Mouse (Mus musculus) heart, postnatal 10 days (tissue): ENCODE results near the gene Rnase11. TPM values are rescaled to one million over a fixed set of nuclear protein-coding genes. Genes with fewer than 3 reads are reported as not detected.

ENCODE experiments used
- DNase-seq, 2 experiments: peaks; one replicate each; pipeline ENCODE4 v3.0.0; 2021
- intact Hi-C: fragments of 180-260 bp; cut with DNase I; formaldehyde crosslinking; loops from one replicate; pipeline ENCODE4 v1.15.1; 2025
- total RNA-seq, 2 experiments: library from RNA; stranded (reverse); gene quantifications; 2 replicates each; pipeline ENCODE4 v1.2.3; 2021

The Rnase11 gene
- total RNA-seq, 2 experiments from 2014 or later, result not detected

DNA sequence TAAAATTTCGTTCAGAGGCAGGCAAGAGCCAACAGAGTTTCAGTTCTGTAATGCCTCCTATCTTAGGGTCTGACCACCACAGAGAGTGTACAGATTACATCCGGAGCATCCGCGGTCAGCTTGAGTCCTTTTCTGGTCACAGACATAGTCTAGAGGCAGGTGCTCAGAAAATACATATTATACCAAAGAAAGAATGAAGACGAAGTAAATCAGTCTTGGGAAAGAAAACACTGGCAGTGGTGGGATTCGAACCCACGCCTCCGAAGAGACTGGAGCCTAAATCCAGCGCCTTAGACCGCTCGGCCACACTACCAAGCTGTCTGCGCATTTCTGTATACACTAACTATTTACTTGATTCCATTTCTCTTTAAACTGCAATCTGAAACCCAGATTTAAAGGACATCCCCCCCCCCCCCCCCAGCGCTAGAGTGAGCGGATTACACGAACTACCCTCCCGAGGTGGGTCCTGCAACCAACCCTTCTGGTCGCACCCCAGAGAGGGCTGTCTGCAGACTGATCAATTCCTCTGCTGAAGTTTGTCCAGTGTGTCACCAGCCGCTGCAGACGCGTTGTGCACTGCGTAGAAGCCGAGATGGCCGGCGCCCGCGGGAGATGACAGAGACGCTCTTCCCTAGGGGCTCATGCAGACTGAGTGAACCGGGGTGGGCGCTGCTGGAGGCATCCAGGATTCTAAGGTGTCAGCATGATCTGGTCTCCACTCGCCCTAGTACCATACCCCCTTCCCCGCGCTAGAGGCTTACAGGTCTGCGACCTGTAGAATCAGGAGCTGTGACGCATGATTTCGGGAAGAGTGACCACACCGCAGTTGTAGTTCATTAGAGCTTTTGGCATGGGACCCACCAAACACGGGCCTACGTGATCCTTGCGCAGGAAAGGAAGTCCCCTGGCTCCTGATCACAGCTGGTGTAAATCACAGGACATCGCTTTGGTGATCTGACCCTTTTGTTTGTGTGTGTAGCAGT lies 32.9 kb upstream of the Rnase11 start:
- intact Hi-C loops, result no loop called here

DNA sequence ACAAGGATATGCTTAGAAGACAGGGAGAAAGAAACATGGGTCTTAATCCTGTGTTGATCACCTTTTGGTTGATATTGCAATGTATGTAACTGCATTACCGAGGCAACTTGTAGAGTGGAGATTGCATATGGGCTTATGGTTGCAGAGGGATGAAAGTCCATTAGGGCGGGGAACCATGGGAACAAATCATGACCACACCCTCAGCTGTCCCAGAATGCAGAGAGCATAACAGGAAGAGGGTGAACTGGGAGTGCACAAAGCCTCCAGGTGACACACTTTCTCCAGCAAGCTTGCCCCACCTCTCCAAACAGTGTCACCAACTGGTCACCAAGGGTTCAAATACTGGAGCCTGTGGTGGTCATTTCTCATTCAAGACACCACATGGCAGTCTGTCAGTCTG lies 31.1 kb upstream of the Rnase11 start:
- no peak for DNase-seq
- intact Hi-C loops, result no loop called here

More for the DNA sequence above, 32.9 kb upstream of the Rnase11 start:
- peak; percentile 64 to 67 for DNase-seq

DNA sequence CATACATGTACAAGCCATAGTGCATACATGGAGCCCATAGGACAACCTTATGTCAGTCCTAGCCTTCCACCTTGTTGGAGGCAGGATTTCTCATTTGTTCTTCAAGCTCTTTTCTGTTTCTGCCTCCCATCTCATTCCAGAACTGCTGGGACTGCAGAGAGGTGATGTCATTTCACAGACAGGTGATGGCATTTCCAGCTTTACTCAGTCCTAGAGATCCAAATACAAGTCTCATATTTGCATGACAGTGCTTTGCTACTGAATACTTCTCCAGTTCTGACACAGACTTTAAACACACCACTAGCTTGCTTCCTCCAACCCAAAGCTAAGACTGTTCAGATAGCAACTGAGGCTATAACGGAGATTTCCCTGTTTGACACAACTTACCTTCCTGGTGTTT lies 29.2 kb upstream of the Rnase11 start:
- intact Hi-C loops, result no loop called here
- no peak for DNase-seq

GRCm38 (mm10) chr14:51074335-51074734 lies 24.4 kb upstream of the Rnase11 start, which contains the start of gene Olfr750:
Gene Olfr750 (minus strand): TSS chr14:51074435.
- intact Hi-C loops, result no loop called here
- no peak for DNase-seq

GRCm38 (mm10) chr14:51069617-51070016 lies 19.7 kb upstream of the Rnase11 start:
- DNase-seq, result peak in 1 of 2 experiments; percentile 47
- intact Hi-C loops, result no loop called here

GRCm38 (mm10) chr14:51068956-51069355 lies 19.0 kb upstream of the Rnase11 start:
- no peak for DNase-seq
- intact Hi-C loops, result no loop called here

DNA sequence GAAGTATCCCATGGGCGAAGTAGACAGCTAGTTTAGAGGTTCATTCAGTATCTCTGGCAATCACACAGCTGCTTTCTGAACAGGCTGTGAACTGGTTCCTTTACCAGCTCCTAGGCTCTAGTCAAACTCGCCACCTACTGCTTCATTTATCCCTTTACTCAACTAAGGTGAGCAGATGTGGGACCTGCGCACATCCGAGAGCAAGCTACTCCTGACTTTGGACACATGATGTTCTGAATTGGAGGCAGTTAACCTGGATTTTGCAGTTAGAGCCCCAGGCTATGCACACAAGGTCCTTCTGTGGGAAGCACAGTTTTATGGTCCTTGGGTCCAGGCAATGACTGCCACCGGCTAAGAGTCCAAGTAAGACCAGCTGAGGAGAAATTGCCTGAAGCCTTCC lies 10.8 kb upstream of the Rnase11 start:
- intact Hi-C loops, result loop anchor here (5.0 kb wide), 2 partner anchors 103 to 128 kb away; partner anchors contain the start of genes Pip4p1, Pnp and Pnp2
- DNase-seq, result no peak

- intact Hi-C loops, result no loop called here
- DNase-seq, result no peak
Observed at GRCm38 (mm10) chr14:51057401-51057831, 7.5 kb upstream of the Rnase11 start, which contains the start of gene Rnase12. Gene Rnase12 (minus strand): TSS chr14:51057661.

- intact Hi-C loops, result no loop called here
- DNase-seq, result no peak
Observed at GRCm38 (mm10) chr14:51054243-51055237, 4.6 kb upstream of the Rnase11 start.

DNA sequence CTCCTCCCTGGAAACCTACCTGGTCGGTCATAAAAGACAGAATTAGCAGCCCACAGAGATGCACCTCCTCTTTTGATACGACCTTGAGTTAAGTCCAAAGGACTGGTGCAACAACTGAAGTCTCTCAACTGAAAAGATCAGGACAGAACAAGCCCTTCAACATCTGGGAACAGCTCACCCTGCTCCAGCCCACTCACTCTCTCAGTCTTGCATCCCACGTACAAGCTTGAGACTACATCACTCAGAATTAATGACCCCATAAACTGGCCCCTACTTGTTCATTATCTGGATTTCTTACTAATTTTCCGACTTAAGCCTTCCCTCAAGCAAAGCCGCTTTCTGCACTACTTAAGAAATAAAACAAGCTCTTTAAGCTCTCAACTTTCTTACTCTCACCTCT lies 3.2 kb upstream of the Rnase11 start:
- intact Hi-C loops, result no loop called here
- no peak for DNase-seq

GRCm38 (mm10) chr14:51051941-51052340 lies 2.0 kb upstream of the Rnase11 start:
- intact Hi-C loops, result no loop called here
- no peak for DNase-seq

DNA sequence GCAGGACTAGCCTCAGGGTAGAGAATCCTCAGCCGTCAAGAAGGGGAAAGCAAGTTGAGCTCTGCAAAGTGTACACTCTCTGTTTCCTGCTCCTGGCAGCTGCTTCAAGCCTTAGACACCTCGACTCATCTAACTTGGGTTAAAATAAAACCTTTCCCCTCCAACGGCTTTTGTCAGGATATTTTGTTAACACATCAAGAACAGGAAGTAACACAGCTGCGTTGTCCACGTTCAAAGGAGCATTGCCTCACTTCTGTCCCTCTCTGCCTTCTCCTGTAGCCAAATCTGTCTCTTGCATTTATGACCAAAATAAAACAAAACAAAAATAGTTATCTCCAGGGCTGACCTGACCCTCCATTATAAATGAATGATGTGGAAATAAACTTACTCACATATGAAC lies 2.1 kb downstream of the Rnase11 start:
- intact Hi-C loops, result no loop called here
- DNase-seq, result no peak

DNA sequence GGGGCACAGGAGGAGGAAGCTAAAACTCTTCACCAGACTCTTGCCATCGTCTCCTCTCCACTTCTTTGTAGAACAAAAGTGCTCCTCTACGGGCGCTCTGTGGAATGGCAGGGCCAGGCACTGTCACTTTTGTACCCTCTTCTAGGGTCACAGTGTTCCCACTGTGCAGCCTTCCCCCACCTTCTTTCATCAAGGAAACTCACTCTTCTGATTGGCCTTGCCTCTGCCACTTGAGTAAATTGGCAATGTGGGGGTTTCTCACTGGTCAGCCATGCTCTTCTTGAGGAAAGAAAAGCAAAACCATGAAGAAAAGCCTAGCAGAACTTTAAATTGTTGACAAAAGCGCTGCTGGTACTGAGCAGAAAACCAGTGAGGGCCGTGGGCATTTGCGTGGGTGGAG lies 8.2 kb downstream of the Rnase11 start, which contains the start of gene Rnase9:
Gene Rnase9 (minus strand): TSS at position 101 of the 400 bp plus-strand sequence.
- intact Hi-C loops, result no loop called here

GRCm38 (mm10) chr14:51036214-51036613 lies 13.7 kb downstream of the Rnase11 start:
- intact Hi-C loops, result no loop called here
- DNase-seq, result no peak

More for the DNA sequence above, 8.2 kb downstream of the Rnase11 start, which contains the start of gene Rnase9:
- DNase-seq, result no peak

DNA sequence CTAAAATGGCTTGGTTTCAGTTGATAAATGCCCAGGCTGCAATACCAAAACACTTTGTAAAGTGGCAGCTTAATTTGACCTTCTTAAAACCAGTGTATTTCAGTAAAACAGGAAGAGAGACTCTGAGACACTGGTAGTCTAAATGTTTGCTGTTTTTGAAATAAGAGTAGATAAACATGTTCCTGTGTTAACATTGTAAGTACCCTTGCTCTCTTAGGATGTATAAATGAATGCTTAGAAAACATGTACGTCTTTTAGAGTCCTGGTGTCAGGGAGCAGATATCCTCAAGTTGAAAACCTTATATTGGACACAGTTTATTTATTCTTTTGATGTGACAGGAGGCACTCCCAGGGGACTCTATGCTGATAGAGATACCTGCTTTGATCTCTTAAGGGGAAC lies 14.8 kb downstream of the Rnase11 start:
- intact Hi-C loops, result no loop called here
- no peak for DNase-seq

DNA sequence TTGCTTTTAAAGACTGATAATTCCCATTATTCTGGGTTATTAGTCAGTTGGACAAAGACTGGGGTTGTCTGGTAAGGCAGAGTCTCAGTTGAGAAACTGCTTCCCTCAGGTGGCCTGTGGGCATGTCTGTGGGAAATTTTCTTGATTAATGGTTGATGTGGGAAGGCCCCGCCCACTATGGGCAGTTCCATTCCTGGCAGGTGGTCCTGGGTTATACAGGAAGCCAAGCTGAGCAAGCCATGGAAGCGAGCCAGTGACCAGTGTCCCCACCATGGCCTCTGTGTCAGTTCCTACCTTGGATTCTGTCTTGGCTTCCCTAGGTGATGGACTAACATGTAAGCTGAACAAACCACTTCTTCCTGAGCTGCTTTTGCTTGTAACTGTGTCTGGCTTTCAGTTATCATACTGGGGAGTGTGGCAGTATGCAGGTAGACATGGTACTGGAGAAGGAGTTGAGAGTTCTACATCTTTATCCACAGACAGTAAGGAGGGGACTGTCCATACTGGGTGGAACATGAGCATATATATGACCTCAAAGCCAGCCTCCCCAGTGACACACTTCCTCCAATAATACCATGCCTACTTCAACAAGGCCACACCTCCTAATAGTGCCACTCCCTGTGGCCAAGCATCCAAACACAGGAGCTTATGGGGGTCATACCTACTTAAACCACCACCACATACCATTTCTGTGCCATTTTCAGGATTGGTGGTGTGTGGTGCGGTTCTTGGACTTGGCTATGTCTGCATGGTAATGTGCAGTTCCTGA lies 22.4 kb downstream of the Rnase11 start:
- DNase-seq, result no peak
- intact Hi-C loops, result no loop called here

GRCm38 (mm10) chr14:51026391-51027133 lies 23.4 kb downstream of the Rnase11 start:
- intact Hi-C loops, result loop anchor here (1.0 kb wide), 2 partner anchors 37 to 50 kb away; no protein-coding TSS in a partner anchor
- DNase-seq, result peak; percentile 74 to 80

DNA sequence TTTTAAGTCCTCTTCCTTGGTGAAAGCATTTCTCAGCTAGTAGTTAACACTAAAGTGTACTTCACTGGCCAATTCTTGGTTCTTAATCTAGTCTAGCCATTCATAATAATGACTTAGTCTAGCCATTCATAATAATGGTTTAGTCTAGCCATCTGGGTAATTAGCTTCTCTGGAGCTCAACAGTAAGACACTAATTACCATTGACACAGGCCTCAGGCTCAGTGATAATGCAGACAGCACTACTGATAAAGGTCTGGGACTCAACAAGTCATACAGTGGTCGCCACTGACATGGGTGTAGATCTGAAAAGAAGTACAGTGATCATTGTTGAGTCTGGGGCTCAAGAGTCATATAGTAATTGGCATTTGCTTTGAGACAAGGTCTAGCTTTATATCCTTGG lies 25.1 kb downstream of the Rnase11 start:
- DNase-seq, result no peak
- intact Hi-C loops, result loop anchor here (2.0 kb wide), 1 partner anchor 74 kb away; no protein-coding TSS in a partner anchor

GRCm38 (mm10) chr14:51023457-51023856 lies 26.5 kb downstream of the Rnase11 start:
- intact Hi-C loops, result no loop called here
- DNase-seq, result no peak
